Mouse (Mus musculus): ENCODE measurements at regions not wholly inside any gene's neighbourhood (a gene's known extent, or its start where the extent isn't known, plus 50 kb on each side); places are given as distances from the start of the nearest gene placed in this dataset.

- 0 out of 2 replicates have a peak overlapping the region, but pooled peaks have one; percentile 6 for H3K4me2 ChIP-seq
- 87% methylated on average over 6 of the region's 6 CpGs for WGBS
- H3K4me3 ChIP-seq = no peak overlapping the region
- H3K36me3 ChIP-seq = no peaks in the 10 kb centered on the region
- ATAC-seq (ENCODE audit: low read depth) = no peak
- H3K27me3 ChIP-seq = no peaks in the 10 kb centered on the region
- H3K27ac ChIP-seq (replicated peaks) = no peak overlapping the region
- no peak overlapping the region for H3K9ac ChIP-seq
- peaks cover 22% of the 10 kb centered on the region for H3K4me1 ChIP-seq (replicated peaks)
- H3K9me3 ChIP-seq = no peaks in the 10 kb centered on the region; the same call in 1 of the 2 replicates
Observed at GRCm38 (mm10) chr7:90030486-90031250, 49.9 kb upstream of the Eed start.

DNA sequence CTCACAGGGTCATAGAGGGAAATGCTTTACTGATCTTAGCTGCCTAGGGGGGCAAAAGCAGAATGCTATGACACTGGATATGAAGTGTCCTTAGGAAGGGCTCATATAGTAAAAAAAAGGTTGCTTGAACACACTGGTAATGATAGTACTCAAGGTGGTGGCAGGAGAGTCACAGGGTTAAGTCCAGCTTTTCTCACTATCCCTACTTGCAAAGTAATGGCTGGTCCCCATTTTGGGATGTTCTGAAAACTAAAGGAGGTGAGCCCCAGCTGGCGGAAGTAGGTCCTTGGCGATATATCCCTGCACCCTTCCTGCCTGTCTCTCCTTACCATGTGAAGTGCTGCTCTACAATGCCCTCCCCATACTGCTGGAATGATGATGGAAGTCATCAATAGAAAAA, 52.3 kb upstream of the Eed start:
- Histone ChIP-seq H3K9me3 (no peaks in the 10 kb centered on the region; the same call in 1 of the 2 replicates), H3K36me3 (no peaks in the 10 kb centered on the region), H3K4me1 (replicated peaks) (peaks cover 22% of the 10 kb centered on the region), H3K4me2 (no peak overlapping the region), H3K4me3 (no peak overlapping the region), H3K9ac (no peak overlapping the region), H3K27me3 (no peaks in the 10 kb centered on the region), H3K27ac (replicated peaks) (no peak overlapping the region)
- 86% methylated on average over 2 of the region's 2 CpGs for WGBS
- no peak for ATAC-seq (ENCODE audit: low read depth)

DNA sequence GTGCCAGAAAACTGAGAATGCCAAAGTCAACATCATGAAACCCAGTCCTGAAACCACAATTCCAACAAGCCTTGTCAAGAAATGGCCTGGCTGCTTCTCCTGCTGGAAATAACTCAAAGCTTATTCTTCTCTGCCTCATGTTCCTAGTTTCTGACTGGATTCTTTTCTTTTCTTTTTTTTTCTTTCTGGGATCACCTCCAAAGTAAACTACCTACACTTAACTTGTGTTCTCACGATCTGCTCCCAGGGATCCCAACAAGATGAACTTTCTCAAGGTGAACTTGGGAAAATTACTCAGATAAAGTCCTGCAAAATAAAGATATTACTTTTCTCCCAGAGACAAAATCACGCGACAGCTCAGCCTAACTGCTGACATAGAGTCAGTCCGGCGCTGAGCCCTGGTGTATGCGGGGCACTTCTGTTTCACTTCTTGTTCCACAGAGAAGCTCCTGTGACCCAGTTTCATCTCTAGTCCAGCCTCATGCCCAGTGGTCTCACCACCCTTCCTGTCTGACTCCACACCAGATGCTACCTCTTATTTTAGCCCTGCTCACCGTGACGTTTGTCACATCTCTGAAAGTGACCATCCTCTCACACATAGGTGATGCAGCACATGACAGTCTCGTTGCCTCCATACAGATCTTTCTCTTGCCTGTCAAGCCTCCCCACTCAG, 53.0 kb upstream of the Eed start:
- Histone ChIP-seq H3K36me3 (no peaks in the 10 kb centered on the region), H3K4me2 (no peak overlapping the region), H3K9me3 (no peaks in the 10 kb centered on the region; the same call in 1 of the 2 replicates), H3K27ac (replicated peaks) (no peak overlapping the region), H3K4me3 (no peak overlapping the region), H3K4me1 (replicated peaks) (peaks cover 20% of the 10 kb centered on the region), H3K27me3 (no peaks in the 10 kb centered on the region), H3K9ac (no peak overlapping the region)
- no peak for ATAC-seq (ENCODE audit: low read depth)
- 91% methylated on average over 9 of the region's 9 CpGs for WGBS

DNA sequence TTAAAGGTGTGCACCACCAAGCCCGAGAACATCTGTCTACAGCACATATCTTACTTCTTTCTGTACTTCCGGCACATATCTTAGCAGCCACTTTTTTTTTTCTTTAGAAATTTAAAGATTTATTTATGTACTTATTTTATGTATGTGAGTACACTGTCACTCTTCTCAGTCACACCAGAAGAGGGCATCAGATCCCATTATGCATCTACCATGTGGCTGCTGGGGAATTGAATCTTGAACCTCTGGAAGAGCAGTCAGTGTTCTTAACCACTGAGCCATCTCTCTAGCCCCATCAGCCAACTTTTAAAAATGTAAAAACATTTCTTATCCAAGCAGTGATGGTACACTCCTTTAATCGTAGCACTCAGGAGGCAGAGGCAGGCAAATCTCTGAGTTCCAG, 53.7 kb upstream of the Eed start:
- peaks cover 13% of the 10 kb centered on the region for H3K4me1 ChIP-seq (replicated peaks)
- no peak overlapping the region for H3K4me2 ChIP-seq
- H3K9ac ChIP-seq = no peak overlapping the region
- no peak for ATAC-seq (ENCODE audit: low read depth)
- no peak overlapping the region for H3K4me3 ChIP-seq
- H3K27me3 ChIP-seq = no peaks in the 10 kb centered on the region
- no peaks in the 10 kb centered on the region for H3K36me3 ChIP-seq
- no peak overlapping the region for H3K27ac ChIP-seq (replicated peaks)
- WGBS = 85% methylated on average over 3 of the region's 3 CpGs
- no peaks in the 10 kb centered on the region; the same call in 1 of the 2 replicates for H3K9me3 ChIP-seq

GRCm38 (mm10) chr7:90035396-90035795, 54.6 kb upstream of the Eed start:
- H3K9me3 ChIP-seq = no peaks in the 10 kb centered on the region; the same call in 1 of the 2 replicates
- 72% methylated on average over 7 of the region's 7 CpGs for WGBS
- H3K27ac ChIP-seq (replicated peaks) = no peak overlapping the region
- H3K4me3 ChIP-seq = no peak overlapping the region
- no peak overlapping the region for H3K4me2 ChIP-seq
- ATAC-seq (ENCODE audit: low read depth) = no peak
- peaks cover 4% of the 10 kb centered on the region for H3K4me1 ChIP-seq (replicated peaks)
- no peak overlapping the region for H3K9ac ChIP-seq
- H3K27me3 ChIP-seq = no peaks in the 10 kb centered on the region
- H3K36me3 ChIP-seq = no peaks in the 10 kb centered on the region

DNA sequence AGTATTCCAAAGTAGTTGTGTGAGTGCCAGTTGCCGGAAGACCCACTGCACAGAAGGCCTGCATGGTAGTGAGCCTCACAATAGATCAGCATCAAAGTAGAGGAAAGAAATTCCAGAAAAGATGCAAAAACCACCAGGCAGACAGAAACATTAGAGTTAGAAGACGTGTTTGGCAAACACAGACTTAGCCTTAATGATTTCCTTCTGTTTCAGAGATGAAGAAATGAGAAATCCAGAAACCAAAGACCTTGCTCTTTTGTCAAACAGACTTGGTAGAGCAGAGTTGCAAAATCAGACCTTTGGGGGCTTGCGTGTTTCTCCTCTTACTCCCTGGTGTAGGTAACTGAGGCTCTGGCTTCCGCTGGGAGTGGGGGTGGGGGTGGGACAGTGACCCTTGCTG, 57.0 kb upstream of the Eed start:
- H3K27ac ChIP-seq (replicated peaks) = no peak overlapping the region
- no peaks in the 10 kb centered on the region for H3K27me3 ChIP-seq
- no peak overlapping the region for H3K9ac ChIP-seq
- WGBS = 91% methylated on average over 4 of the region's 4 CpGs
- no peak overlapping the region for H3K4me2 ChIP-seq
- no peak for ATAC-seq (ENCODE audit: low read depth)
- no peaks in the 10 kb centered on the region for H3K36me3 ChIP-seq
- H3K4me3 ChIP-seq = no peak overlapping the region
- no peaks in the 10 kb centered on the region; the same call in 1 of the 2 replicates for H3K9me3 ChIP-seq
- H3K4me1 ChIP-seq (replicated peaks) = no peaks in the 10 kb centered on the region

- H3K4me3 ChIP-seq = no peak overlapping the region
- no peak overlapping the region for H3K4me2 ChIP-seq
- ATAC-seq (ENCODE audit: low read depth) = no peak
- no peaks in the 10 kb centered on the region for H3K9me3 ChIP-seq
- no peaks in the 10 kb centered on the region for H3K36me3 ChIP-seq
- H3K27me3 ChIP-seq = no peaks in the 10 kb centered on the region
- H3K9ac ChIP-seq = no peak overlapping the region
- H3K27ac ChIP-seq (replicated peaks) = no peak overlapping the region
- 83% methylated on average over 9 of the region's 9 CpGs for WGBS
- H3K4me1 ChIP-seq (replicated peaks) = no peaks in the 10 kb centered on the region
Observed at GRCm38 (mm10) chr7:90039504-90039903, 58.7 kb upstream of the Eed start.

DNA sequence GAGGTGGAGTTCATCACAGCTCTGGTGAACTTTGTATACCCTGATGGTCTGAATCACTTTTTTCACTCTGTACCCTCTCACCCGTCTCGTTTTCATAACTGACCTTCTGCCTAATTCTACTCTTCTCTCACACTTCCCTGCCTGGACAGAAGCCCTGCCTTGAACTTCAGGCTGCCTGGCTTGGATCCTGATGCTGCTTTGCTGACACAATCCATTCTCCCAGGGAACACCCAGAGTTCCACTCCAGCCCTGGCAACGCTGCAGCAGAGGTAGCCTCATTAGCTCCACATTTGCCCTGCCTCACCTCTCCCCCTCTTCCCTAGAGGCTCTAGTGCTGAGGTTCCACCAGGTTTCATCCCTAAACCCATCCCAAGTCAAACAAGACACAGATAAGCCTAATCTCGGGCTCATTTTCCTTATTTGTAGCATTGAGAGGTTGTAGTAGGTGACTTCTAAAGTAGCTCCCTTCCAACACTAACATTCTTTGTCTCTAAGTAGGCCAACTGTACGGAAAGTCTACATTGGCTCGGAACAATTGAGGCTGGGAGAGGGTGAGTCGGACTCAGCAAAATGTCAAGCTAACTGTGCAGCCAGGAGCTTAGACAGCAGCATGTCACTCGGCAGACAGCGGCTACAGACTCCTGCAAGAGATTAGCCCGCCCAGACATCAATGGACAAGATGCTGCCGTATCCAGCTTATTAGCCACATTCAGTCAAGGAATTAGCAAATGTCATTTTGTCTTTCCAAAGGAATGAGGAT, 60.0 kb upstream of the Eed start:
- ATAC-seq (ENCODE audit: low read depth) = no peak
- H3K27ac ChIP-seq (replicated peaks) = no peak overlapping the region
- H3K4me2 ChIP-seq = no peak overlapping the region
- H3K4me3 ChIP-seq = no peak overlapping the region
- no peak overlapping the region for H3K9ac ChIP-seq
- no peaks in the 10 kb centered on the region for H3K27me3 ChIP-seq
- no peaks in the 10 kb centered on the region for H3K4me1 ChIP-seq (replicated peaks)
- 84% methylated on average over 11 of the region's 11 CpGs for WGBS
- no peaks in the 10 kb centered on the region for H3K9me3 ChIP-seq
- no peaks in the 10 kb centered on the region for H3K36me3 ChIP-seq

DNA sequence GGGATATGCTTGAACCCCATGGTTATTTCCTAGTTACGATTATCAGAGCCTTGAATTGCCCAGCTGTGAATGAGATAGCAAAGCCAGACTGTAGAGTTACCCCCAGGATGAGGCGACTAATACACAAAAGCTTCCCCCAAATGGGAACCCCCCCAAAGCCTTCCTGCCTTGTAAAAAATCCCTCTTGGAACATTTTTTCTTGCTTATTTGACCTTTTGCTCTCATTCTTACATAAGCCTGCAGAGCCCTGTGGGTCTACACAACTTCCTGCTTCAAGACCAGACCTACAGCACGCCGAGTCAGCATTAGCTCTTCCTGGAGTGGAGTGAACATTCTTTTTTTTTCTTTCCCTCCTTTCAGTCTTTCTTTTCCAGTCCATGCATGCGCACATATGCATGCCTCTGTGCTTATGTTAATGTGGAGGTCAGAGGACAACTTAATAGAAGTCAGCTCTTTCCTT, 60.8 kb upstream of the Eed start:
- H3K4me1 ChIP-seq (replicated peaks) = no peaks in the 10 kb centered on the region
- no peak overlapping the region for H3K27ac ChIP-seq (replicated peaks)
- no peak overlapping the region for H3K9ac ChIP-seq
- H3K36me3 ChIP-seq = no peaks in the 10 kb centered on the region
- WGBS = 74% methylated on average over 5 of the region's 5 CpGs
- no peak for ATAC-seq (ENCODE audit: low read depth)
- no peak overlapping the region for H3K4me2 ChIP-seq
- H3K4me3 ChIP-seq = no peak overlapping the region
- no peaks in the 10 kb centered on the region for H3K27me3 ChIP-seq
- H3K9me3 ChIP-seq = no peaks in the 10 kb centered on the region

DNA sequence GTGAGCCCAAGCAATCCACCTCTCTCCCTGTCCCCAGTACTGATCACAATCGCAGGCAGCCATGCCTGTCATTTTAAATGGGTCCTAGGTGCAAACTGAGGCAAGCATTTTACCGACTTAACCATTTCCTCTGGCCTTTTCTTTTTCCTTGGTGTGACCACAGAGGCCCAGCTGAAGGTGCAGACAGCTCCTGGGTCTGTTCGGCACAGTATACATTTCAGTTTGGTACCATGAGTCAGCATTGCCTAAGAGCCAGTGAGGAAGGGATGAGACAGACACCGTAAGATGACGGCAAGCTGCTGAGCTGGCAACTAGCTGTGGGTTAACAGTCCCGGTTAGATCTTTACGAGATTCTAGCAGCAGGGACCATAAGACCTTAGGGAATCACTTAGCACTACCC, 61.6 kb upstream of the Eed start:
- no peak for ATAC-seq (ENCODE audit: low read depth)
- Histone ChIP-seq H3K27me3 (no peaks in the 10 kb centered on the region), H3K9ac (no peak overlapping the region), H3K36me3 (no peaks in the 10 kb centered on the region), H3K4me1 (replicated peaks) (no peaks in the 10 kb centered on the region), H3K4me2 (no peak overlapping the region), H3K4me3 (no peak overlapping the region), H3K9me3 (no peaks in the 10 kb centered on the region), H3K27ac (replicated peaks) (no peak overlapping the region)
- WGBS = 77% methylated on average over 7 of the region's 7 CpGs

DNA sequence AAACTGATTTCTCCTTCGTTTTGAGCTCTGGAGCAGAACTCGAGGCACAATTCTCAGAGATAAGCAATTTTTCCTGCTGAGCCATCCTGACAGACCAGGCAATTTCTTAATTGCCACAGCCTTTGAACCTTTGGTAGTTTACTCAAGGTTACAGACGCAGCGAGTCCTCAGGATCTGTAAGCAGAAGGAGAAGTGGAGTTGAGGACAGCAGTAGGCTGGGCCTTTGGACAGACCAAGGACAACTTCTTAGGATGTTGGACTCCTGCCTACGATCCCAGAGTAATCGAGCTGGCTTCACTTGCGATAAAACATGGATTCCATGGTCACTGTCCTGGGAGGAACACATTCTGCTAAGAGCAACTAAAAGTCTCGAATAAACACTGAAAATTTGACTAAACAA, 62.7 kb upstream of the Eed start:
- Histone ChIP-seq H3K4me3 (no peak overlapping the region), H3K9me3 (no peaks in the 10 kb centered on the region), H3K4me2 (no peak overlapping the region), H3K4me1 (replicated peaks) (peaks cover 3% of the 10 kb centered on the region), H3K9ac (no peak overlapping the region), H3K27me3 (no peaks in the 10 kb centered on the region), H3K36me3 (no peaks in the 10 kb centered on the region), H3K27ac (replicated peaks) (no peak overlapping the region)
- ATAC-seq (ENCODE audit: low read depth) = no peak
- 86% methylated on average over 8 of the region's 8 CpGs for WGBS

DNA sequence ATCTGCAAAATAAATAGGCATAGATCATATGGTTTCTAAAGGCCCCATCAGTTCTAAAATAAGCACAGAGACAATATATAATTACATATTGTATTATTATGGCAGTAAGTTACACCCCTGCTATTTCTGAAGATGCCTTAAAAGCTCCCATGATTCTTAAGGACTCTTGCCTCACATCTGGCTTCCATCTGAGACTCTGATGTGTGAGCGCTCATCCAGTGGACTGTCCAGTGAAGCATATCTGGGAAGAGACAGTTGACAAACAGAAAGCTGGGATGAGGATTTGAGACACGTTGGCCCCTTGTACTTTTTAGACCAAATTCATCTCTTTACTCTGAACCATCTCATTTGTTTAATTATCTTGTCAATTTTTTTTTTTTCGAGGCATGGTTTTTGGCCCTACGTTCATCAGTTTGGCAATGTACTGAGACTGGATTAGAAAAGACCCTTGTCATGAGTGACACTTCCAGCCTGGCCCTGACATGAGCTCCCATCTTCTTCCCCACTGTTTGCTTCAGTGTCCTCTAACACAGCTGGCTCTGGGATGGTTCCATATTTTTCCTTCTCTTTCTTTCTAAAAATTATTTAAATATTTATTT, 63.4 kb upstream of the Eed start:
- WGBS = 89% methylated on average over 4 of the region's 4 CpGs
- no peaks in the 10 kb centered on the region for H3K9me3 ChIP-seq
- H3K4me2 ChIP-seq = no peak overlapping the region
- H3K4me1 ChIP-seq (replicated peaks) = peaks cover 5% of the 10 kb centered on the region
- H3K27me3 ChIP-seq = no peaks in the 10 kb centered on the region
- H3K4me3 ChIP-seq = no peak overlapping the region
- H3K27ac ChIP-seq (replicated peaks) = no peak overlapping the region
- H3K9ac ChIP-seq = no peak overlapping the region
- H3K36me3 ChIP-seq = no peaks in the 10 kb centered on the region
- ATAC-seq (ENCODE audit: low read depth) = no peak

All from neural tube, embryonic 13.5 days (tissue).